Mouse (Mus musculus) CH12F3 (cell line): ENCODE results near the gene Ppp2r5e.

Experiments used
- in situ Hi-C: fragments of 300-500 bp; cut with MboI; formaldehyde crosslinking; loops from 2 replicates; pipeline ENCODE4 v1.14.3; 2020; ENCODE audit warnings: low sequenced_read_pairs

Gene Ppp2r5e

DNA sequence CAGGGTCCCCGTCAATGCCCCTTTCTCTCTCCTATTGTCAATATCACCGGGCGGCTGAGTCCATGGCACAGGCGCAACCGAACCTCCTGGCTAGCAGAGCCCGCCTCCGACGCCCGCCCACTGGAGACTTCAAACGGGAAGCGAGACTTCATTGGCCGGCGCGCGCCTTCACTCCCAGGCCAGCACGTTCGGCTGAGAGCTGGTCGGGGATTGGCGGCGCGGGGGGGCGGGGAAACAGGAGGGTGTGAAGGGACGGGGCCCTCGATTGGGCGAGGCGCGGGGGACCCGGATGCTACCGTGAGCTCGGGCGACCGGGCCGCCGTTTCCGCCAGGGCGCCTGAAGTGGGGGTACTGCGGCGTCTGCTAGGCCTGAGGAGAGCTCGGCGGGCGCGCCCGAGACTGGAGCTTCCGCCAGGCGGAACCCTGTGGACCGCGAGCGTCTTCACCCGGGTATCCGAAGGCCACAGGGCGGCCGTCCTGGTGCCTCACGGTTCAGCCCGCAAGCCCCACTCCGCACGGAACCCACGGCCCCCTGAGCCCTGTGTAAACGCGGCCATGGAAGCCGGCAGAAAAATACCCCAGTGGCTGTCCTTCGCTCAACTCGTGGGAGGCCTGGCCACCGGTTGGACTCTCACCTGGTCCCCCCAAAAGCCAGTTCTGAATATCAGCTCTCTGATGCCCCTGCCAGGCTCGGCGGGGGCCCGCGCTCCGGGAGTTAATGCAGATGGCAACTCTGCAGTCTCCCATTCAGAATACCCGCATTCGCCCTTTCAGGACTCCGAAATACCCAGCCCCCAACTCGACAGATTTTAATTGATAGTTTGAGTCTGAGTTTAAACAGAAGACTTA, at the start of gene Ppp2r5e:
Ppp2r5e (minus strand) TSS at position 92 of the 849 bp plus-strand sequence.
- in situ Hi-C loops: no loop called here

DNA sequence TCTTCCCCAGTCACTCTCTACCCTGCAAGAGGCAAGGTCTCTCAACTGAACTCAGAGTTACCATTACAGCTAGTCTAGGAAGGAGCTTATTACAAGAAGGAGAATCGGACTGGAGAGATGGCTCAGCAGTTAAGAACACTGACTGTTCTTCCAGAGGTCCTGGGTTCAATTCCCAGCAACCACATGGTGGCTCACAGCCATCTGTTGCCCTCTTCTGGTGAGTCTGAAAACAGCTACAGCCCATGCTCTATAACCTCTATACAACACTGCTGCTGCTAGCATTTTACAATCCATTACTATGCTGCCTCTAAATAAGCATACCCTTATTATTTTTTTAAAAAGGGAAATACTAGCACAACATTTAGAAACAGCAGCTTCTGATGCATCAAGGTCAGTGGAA, 49.7 kb upstream of the Ppp2r5e start:
- in situ Hi-C loops: no loop called here

DNA sequence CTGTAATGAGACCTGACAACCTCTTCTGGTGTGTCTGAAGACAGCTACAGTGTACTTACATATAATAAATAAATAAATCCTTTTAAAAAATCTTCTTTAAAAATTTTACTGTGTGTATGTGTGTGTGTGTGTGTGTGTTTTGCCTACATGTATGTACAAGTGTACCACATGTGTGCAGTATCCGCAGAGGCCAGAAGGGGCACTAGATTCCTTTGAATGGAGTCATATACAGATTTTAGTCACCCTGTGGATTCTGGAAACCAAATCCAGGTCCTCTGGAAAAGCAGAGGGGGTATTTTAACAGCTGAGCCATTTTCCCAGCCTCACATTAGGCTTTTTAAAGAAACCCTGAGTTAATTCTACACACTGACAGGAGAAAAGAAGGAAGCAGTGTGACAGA, 45.7 kb upstream of the Ppp2r5e start:
- in situ Hi-C loops: no loop called here

DNA sequence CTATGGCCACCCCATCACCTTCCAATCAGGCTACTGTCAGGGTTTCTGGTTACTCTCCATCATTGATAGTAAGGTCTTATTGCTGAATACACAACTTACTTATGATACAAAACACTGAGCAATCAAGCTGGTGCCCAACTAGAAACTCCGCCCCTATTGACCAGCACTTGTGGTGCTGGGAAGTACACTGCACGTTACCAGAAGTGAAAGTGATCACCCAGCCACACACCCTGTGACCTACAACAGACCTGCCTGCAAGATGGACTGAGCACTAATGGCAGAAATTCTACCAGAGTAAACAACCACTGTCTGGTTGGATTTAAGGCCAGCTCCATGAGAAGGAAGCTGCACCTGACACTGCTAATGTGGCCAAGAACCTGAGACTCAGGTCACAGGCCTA, 42.3 kb upstream of the Ppp2r5e start:
- in situ Hi-C loops: no loop called here

DNA sequence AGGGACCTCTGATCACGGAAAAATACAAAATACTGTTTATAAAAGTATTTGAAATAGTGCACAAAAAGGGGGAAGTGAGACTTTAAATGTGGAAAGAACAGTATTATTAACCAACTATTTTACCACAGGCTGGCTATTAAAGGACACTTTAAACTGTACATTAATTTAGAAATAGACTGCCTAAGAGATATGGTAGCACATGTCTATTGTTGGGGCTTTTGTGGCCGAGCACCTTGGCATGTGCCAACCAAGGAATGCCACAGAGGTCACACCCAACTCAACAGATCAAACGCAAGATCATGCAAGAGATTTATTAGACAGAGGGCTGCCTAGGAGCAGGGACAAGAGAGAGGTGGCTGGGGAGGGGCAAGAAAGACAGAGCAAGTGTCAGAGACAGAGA, 41.1 kb upstream of the Ppp2r5e start:
- in situ Hi-C loops: no loop called here

DNA sequence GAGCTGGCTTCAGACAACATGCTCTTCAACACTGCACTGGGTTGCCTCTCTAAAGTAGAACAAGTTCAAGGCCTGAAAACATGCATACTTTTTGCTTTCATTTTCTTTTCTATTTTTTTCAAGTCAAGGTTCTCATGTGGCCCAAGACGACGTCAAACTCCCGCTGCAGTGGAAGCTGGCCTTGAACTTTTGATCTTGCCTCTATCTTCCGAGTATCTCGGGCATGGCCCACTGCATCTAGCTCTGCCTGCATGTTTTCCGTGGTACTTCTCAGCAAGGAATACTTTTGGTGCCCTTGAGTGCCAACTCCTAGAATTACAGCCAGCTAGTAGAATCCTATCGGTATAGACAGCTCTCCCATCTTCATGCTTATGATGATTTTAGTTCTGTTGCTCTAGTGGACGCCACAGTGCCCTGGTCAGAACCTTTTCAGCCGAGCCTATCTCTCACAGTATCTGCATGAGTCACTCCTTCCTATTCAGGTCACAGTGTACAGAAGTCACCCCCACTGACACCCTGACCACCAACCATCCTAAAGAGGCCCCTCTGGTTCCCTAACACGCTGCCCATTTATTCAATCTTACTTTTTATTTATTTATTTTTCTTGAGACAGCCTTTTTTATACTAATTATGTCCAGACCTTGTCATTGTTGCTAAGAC, 39.9 kb upstream of the Ppp2r5e start:
- in situ Hi-C loops: no loop called here

DNA sequence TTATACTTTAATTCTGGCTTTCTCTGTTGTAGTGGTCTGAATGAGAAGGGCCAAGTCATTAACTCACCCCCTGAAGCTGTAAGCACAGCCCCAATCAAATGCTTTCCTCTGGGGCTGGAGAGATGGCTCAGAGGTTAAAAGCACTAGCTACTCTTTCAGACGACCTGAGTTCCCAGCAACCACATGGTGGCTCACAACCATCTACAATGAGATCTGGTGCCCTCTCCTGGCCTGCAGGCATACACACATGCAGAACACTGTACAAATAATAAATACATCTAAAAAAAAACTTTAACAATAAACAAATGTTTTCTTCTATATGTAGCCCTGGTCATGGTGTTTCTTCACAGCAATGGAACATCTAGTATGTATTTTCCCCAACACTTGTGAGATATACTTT, 33.6 kb upstream of the Ppp2r5e start:
- in situ Hi-C loops: no loop called here

DNA sequence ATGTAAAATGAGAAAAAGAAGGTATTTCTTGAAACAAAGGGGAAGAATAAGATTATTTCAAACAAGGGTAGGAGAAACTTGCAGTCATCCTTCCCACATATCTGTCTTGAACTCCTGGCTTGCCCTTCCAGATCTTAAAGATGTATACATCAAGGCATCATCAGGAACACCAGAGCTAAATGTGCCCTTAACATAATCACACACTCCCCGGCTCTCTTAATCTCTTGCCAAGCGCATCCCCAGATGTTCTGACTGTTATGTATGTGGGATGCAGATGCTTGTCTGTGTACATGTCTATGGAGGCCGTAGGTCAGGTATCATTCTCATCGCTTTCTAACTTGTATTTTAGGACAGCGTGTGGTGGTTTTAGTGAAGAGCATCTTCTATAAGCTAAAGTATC, 27.2 kb upstream of the Ppp2r5e start:
- in situ Hi-C loops: no loop called here

DNA sequence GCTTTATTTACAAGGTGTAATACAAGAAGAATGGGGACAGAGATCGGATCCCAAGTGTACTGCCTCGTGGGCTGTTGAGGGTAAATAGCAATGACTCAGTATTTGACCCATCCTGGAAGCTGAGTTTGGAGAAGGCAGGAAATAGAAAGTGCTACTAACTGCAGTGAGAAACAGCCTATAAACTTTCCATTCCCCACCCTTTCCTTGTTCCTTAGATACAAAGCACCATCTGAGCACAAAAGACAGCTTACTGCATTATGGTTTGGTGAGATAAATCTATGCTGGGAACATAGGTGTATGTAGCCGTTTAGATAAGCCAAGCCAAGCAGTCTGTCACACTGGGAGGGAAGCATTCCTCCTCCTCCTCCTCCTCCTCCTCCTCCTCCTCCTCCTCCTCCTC, 26.8 kb upstream of the Ppp2r5e start:
- in situ Hi-C loops: no loop called here

DNA sequence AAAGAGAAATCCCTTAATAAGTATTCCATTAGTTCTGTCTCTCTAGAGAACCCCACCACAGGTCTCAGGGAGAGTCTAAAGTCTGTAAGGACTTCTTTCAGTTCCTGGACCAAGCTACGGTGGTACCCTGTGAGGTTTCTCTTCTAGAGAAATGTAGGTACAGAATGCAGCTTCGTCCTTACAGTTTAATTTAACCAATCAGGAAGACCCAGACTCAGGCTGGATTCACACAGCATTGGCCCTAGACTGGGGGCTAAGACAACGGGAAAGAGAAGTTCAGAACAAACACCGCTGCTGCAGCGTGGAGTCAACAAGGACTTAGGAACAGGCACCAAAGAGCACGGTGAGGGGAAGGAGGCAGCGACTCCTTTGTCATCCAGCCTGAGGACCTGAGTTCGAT, 20.8 kb upstream of the Ppp2r5e start:
- in situ Hi-C loops: no loop called here

DNA sequence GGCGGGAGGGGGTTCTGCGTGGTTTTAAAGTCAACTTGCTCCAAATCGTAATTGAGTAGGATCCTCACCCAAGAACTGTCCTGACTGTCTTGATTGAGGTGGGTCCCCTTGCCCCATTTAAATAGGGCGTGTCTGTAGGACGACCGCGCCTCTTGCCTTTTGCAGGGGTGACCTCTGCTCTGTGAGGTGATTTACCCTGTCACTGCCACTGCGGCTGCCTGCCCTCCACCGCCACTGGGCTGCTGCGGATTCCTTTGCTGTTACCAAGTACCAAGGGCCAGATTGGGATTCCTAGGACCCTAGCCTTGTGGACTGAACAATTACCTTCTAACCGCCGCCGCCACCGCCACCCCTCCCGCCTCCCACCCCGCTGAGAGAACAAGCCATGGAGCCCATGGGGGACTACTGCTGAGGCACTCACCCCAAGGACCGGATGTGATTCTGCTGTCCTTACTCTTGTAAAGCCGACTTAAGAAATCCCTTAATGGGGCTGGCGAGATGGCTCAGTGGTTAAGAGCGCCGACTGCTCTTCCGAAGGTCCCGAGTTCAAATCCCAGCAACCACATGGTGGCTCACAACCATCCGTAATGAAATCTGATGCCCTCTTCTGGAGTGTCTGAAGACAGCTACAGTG, 20.2 kb upstream of the Ppp2r5e start:
- in situ Hi-C loops: no loop called here

DNA sequence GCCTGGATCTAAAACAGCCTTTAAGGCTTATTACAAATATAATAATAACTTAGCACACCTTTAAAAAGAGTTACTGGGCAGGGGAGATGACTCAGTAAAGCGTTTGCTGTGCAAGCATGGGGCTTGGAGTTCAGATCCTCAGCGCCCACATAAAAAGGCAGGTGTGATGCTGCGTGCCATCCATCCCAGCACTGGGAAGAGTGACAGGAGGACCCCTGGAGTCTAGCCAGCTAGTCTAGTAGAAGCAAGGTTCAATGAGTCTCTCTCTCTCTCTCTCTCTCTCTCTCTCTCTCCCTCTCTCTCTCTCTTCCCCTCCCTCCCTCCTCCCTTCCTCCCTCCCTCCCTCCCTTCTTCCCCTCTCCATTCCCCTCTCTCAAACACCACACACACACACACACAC, 19.5 kb upstream of the Ppp2r5e start:
- in situ Hi-C loops: no loop called here

DNA sequence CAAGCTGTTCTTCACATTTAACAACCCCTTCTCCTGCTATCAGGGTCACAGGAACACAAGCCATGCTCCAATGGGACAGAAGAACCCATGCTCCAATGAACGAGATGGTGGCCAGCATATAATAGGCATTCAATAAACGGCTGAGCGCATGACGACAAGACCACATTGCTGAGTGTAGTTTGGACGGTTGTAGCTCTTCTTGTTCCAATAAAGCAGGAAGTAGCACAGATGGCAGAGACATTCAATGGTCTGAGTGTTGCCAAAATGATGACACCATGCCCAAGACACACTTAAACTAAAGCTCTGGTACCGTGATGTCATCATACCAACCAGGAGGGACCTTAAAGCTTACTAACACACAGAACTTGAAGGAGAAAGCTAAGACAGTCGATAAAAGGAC, 16.7 kb upstream of the Ppp2r5e start:
- in situ Hi-C loops: no loop called here

DNA sequence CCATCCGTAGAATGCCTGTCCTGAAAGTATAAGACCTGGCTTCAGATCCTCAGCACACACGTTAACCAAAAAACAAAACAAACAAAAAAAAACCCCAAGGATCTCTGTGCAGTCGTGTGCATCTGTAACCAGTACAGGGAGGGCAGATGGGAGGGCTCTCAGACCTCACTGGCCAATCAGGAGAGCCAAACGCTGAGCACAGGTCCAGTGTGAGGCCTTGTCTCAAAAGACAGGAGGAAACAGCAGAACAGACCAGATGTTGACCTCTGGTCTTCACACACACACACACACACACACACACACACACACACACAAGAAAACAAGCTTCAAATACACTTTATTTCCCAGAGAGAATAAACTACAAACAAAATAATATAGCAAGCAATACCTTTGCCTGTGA, 3.4 kb upstream of the Ppp2r5e start:
- in situ Hi-C loops: no loop called here

DNA sequence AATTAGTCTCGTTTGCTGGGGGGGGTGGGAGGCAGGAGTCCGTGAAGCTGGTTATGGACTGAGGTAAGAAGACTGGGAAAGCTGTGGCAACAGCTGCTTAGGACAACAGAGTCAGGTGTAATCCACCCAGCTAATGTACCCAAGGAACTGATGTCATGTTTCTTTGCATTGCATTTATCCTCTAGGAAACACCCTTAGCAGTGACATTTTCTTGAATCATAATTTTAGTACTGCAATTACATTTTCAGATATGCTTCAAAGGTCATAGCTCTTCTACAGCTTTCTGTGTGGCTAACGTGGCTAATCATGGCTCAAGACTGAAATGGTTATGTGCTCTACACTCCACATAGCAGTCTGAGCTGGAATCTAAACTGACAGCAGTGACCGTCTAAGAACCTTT, 2.9 kb upstream of the Ppp2r5e start:
- in situ Hi-C loops: no loop called here

DNA sequence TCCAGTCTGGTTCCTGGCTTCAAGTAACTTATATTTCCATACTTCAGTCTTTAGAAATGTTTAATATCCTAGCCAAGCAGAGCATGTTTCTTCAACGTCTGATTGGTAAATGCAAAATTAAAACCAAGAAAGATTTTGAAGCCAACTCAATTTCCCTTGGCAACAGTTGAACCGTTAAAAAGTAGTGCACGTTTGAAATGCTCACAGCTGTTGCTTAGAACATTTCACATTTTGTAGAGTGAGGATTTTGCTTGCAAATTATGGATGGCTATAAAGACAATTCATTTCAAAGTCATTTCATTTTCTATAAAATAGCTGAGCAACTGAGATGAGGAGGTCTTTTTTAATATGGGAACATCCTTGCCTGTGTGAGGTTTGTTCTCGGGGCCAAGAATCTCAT, 1.7 kb upstream of the Ppp2r5e start:
- in situ Hi-C loops: no loop called here

DNA sequence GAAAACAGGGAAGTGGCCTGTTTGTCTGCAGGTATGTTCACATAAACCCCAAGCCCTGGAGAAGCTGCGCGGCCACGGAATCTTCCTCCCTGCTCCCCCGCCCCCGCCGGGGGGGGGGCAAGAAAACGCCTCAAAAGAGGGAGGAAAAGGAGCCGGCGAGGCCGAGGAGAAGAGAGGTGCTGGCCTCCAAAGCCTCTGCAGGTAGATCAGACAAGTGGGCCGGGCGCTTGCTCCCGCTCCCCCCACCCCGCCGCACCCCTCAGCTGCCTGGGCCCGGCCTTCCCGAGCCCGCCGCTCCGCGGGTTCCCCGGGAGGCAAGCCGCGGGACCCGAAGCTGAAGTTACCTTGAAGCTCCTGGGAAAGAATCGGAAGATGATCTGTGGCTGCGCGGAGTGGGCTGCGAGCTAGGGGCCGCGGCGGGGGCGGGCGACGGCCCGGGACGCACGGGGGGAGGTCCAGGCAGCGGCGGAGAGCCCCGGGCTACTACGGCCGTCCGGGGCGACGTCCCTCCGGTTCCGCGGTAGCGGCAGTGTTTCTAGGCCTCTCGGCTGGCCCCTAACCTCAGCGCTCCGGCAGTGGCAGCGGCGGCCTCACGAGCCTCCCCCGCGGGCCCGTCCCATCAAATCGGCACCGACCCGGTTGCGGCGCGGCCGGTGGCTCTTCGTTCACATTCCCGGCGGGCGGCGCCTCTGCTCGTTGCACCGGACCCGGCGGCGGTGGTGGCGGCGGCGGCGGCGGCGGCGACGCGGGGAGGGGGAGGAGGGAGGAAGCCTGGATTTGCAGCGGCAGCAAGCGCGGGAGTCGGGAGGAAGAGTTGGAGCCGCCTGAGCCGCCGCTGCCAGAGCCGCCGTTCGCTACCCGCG, 523 bp downstream of the Ppp2r5e start:
- in situ Hi-C loops: no loop called here

DNA sequence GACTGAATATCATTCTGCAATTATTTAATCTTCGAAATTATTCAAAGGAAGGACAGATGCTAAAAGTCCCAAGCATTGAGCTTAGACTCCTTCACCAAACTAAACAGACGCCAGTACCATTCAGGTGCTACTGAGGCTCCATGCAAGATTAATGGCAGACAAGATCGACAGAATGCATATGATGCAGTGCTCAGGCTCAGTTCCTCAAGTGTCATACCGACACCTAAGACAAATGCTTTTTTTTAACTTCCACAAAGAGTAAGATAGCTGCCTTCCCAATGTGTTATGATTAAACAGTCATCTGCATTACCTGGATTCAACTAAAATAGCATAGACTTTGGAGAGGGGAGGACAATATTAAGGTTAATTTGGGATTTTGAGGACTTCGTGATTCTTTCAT, 1.6 kb downstream of the Ppp2r5e start:
- in situ Hi-C loops: no loop called here

DNA sequence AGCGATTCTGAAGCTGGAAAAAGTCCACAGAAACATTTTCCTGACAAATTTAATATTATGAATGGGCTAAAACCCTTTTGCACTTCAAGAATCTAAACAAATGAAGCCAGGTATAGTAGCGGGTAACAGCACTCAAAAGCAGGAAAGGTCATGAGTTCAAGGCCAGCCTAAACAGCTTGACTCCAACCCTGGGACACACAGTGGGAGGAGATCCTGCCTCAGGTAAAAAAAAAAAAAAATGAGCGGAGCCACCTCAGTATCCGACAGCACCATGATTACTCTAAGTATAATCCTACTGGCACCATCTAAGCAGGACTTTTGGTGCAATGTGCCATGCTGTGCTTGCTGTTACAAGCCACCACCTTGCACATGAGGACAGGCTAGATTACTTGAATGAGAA, 2.2 kb downstream of the Ppp2r5e start:
- in situ Hi-C loops: no loop called here

DNA sequence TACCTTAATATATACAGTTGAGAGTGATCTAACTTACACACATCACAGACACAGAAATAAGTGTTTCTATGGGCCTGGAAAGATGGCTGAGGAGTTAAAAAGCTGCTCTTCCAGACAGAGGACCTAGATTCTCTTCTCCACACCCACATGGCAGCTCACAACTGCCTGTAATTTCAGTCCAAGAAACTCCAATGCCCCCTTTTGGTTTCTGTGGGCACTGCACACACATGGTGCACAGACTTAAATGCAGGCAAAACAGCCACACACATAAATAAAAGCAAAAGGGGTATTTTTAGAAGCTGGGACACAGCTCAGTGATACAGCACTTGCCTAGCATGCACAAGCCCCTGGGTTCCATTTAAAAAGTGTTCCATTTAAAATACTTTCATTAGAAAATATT, 8.5 kb downstream of the Ppp2r5e start:
- in situ Hi-C loops: no loop called here

DNA sequence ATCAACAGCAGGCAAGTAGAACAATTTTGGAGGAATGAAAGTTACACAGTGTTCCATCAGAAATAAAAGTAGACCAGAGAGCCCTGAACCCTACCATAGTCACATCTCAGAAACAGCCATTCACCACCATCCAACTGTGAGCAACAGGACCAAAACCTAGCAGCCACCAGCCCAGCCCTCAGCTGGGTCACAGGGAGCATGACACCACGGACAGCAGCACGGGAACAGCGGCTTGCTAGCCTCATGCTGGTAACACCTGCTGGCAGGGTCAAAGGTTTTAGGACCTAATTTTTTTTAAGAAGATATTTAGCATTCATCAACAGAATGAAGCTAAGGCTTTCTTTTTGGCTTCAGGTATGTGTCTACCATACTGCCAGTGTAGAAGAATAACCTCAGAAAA, 12.3 kb downstream of the Ppp2r5e start:
- in situ Hi-C loops: no loop called here
